Comparison of ENCODE assay signal across 19 mouse cellular contexts in the genomic region with DNA sequence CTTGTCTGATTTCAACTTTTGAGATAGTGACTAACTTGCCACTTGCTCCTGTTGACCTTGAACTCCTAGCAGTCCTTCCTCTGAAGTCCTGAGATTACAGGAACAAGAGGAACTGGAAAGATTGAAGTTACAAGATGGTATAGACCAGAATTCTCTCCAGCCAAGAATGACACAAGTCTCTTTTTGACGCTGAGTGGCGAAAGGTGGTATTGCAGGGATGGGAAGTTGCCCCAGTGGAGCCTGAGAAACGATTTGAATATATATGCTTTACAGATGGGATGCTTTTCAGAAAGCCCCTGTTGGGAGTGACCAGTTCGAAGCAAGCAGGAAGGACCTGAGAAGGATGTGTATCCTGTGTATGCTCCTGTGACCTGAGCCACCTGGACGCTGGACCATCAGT. TPM values are rescaled to one million over a fixed set of nuclear protein-coding genes. Genes with fewer than 3 reads are reported as not detected.
DNase-seq lines count a peak whose midpoint lies in the region; ATAC-seq and TF ChIP-seq lines count a peak whose summit lies in the region.
"Had no signal": no experiment of that assay in that cellular context is flagged by ENCODE, and none has a peak within 500 bp of the region (broad histone marks: within the 10 kb centered on the region; RNA-seq: fewer than 3 reads in every experiment).

No protein-coding gene starts in this region.

- DNase-seq in forebrain, postnatal 0 days: no peak
- DNase-seq in layer of hippocampus, adult 2 months (ENCODE audit: low spot score in 2 of 2): no peak
- DNase-seq in layer of hippocampus, postnatal 36 days: no peak
- DNase-seq in CH12.LX (ENCODE audit: extremely low read depth): peak; percentile 10
- DNase-seq in brain, embryonic 14.5 days (ENCODE audit: low read depth): no peak
- DNase-seq in ovary, postnatal 14 days (ENCODE audit: low spot score): no peak
- DNase-seq in cerebellum, adult 11-12 months: no peak
- DNase-seq: cerebellum, adult 11 months; heart, postnatal 14 days; layer of hippocampus, adult 9-11 months; retina, postnatal 1 day; thymus, postnatal 4 days had no signal

- H3K4me3 ChIP-seq in forebrain, postnatal 0 days (ENCODE audit: low read depth, low read length): no peak overlapping the region
- no peak overlapping the region for H3K4me3 ChIP-seq in forebrain, embryonic 16.5 days (replicated peaks; ENCODE audit: low read length)
- H3K4me3 ChIP-seq in layer of hippocampus, adult 2 months: no peak overlapping the region
- H3K4me3 ChIP-seq in CH12.LX (replicated peaks in 1 of 3; ENCODE audit: low read depth in 2 of 3, low read length in 2 of 3, poor library complexity in 1 of 3): no peak overlapping the region
- H3K4me3 ChIP-seq: forebrain, embryonic 10.5 days; lung, embryonic 15.5 days; neural tube, embryonic 15.5 days had no signal

- TF ChIP-seq POLR2A in CH12.LX (IDR thresholded peaks at IDR 0.05; ENCODE audit: low read depth, low read length): no peak
- no peak for TF ChIP-seq POLR2A in brain, embryonic 14.5 days (IDR thresholded peaks at IDR 0.05; ENCODE audit: borderline replicate concordance, extremely low read depth, insufficient read depth, insufficient read length, poor library complexity, severe bottlenecking)

- TF ChIP-seq EP300 in CH12.LX (IDR thresholded peaks at IDR 0.05; ENCODE audit: low read length): no peak

- in situ Hi-C loops in CH12.LX (cut with MboI; ENCODE audit: low pct_ligation_motif_present, low pct_unique_long_range_greater_than_20kb, low sequenced_read_pairs): no loop called here

- H3K4me2 ChIP-seq in forebrain, postnatal 0 days (ENCODE audit: low read depth): no peak overlapping the region
- H3K4me2 ChIP-seq in forebrain, embryonic 16.5 days (ENCODE audit: low read length): no peak overlapping the region
- no peak overlapping the region for H3K4me2 ChIP-seq in CH12.LX (ENCODE audit: insufficient read depth, low read depth, poor library complexity, severe bottlenecking)
- H3K4me2 ChIP-seq: lung, embryonic 15.5 days; midbrain, embryonic 11.5 days; neural tube, embryonic 15.5 days had no signal

- no peak for ATAC-seq in forebrain, postnatal 0 days
- no peak for ATAC-seq in forebrain, embryonic 16.5 days

- TF ChIP-seq CTCF in forebrain, postnatal 0 days (IDR thresholded peaks at IDR 0.05; ENCODE audit: low read depth): peak; percentile 44; the same call in 1 of the 2 replicates
- TF ChIP-seq CTCF in layer of hippocampus, adult 2 months (conservative IDR thresholded peaks at IDR 0.05): peak; percentile 70
- peak; percentile 25 to 29; a peak in 3 of 4 replicates for TF ChIP-seq CTCF in CH12.LX (conservative IDR thresholded peaks at IDR 0.05 in 1 of 2, IDR thresholded peaks at IDR 0.05 in 1 of 2; ENCODE audit: low read depth in 2 of 2, low read length in 2 of 2)
- TF ChIP-seq CTCF in brain, embryonic 14.5 days (IDR thresholded peaks at IDR 0.05; ENCODE audit: borderline replicate concordance, extremely low read depth, insufficient read depth, insufficient read length): peak; percentile 31; the same call in 1 of the 2 replicates

- H3K27ac ChIP-seq in forebrain, postnatal 0 days (ENCODE audit: low read depth, low read length): no peak overlapping the region
- no peak overlapping the region for H3K27ac ChIP-seq in forebrain, embryonic 16.5 days (ENCODE audit: low read length)
- no peak overlapping the region for H3K27ac ChIP-seq in layer of hippocampus, adult 2 months
- H3K27ac ChIP-seq in CH12.LX (ENCODE audit: insufficient read depth, low read depth): no peak overlapping the region
- H3K27ac ChIP-seq: forebrain, embryonic 10.5 days; lung, embryonic 15.5 days; neural tube, embryonic 15.5 days had no signal

- TF ChIP-seq RAD21 in CH12.LX (IDR thresholded peaks at IDR 0.05; ENCODE audit: low read depth, low read length): no peak; the same call in none of the 2 replicates

- H3K36me3 ChIP-seq in forebrain, postnatal 0 days (ENCODE audit: insufficient read depth): no peaks in the 10 kb centered on the region
- no peaks in the 10 kb centered on the region for H3K36me3 ChIP-seq in forebrain, embryonic 16.5 days (ENCODE audit: control insufficient read depth, insufficient read depth)
- H3K36me3 ChIP-seq in CH12.LX (replicated peaks in 1 of 2; ENCODE audit: control insufficient read depth in 1 of 2, insufficient read depth in 1 of 2, low read length in 1 of 2): no peaks in the 10 kb centered on the region
- H3K36me3 ChIP-seq: forebrain, embryonic 10.5 days; G1E; lung, embryonic 15.5 days; neural tube, embryonic 15.5 days had no signal

- 81% methylated on average over 5 of the region's 5 CpGs for WGBS in forebrain, postnatal 0 days
- 67% methylated on average over 5 of the region's 5 CpGs for WGBS in forebrain, embryonic 16.5 days

- H3K9ac ChIP-seq in forebrain, postnatal 0 days: no peak overlapping the region
- no peak overlapping the region for H3K9ac ChIP-seq in forebrain, embryonic 16.5 days (replicated peaks; ENCODE audit: low read depth, low read length)
- no peak overlapping the region for H3K9ac ChIP-seq in CH12.LX (ENCODE audit: insufficient read depth, low read depth)
- H3K9ac ChIP-seq: lung, embryonic 15.5 days; neural tube, embryonic 15.5 days had no signal

- no peaks in the 10 kb centered on the region for H3K27me3 ChIP-seq in forebrain, postnatal 0 days (ENCODE audit: insufficient read depth, low read length)
- no peaks in the 10 kb centered on the region for H3K27me3 ChIP-seq in forebrain, embryonic 16.5 days (replicated peaks; ENCODE audit: control insufficient read depth, insufficient read depth, low read length)
- H3K27me3 ChIP-seq in CH12.LX (replicated peaks): peaks cover 56% of the 10 kb centered on the region
- H3K27me3 ChIP-seq: lung, embryonic 15.5 days; neural tube, embryonic 15.5 days had no signal

- dilution Hi-C loops in CH12.LX (cut with MboI; ENCODE audit: extremely low pct_ligation_motif_present, extremely low pct_unique_long_range_greater_than_20kb, low sequenced_read_pairs): no loop called here

- no peaks in the 10 kb centered on the region for H3K4me1 ChIP-seq in forebrain, postnatal 0 days (ENCODE audit: insufficient read depth)
- no peaks in the 10 kb centered on the region for H3K4me1 ChIP-seq in forebrain, embryonic 16.5 days (replicated peaks; ENCODE audit: control insufficient read depth, insufficient read depth, low read length)
- no peaks in the 10 kb centered on the region for H3K4me1 ChIP-seq in CH12.LX (ENCODE audit: control insufficient read depth in 1 of 2, insufficient read depth in 2 of 2)
- H3K4me1 ChIP-seq: neural tube, embryonic 15.5 days had no signal

- no peaks in the 10 kb centered on the region for H3K9me3 ChIP-seq in forebrain, postnatal 0 days (ENCODE audit: low read length)
- no peaks in the 10 kb centered on the region for H3K9me3 ChIP-seq in forebrain, embryonic 16.5 days (ENCODE audit: control insufficient read depth, low read length)
- peaks cover 7% of the 10 kb centered on the region for H3K9me3 ChIP-seq in CH12.LX (replicated peaks; ENCODE audit: low read length)
- H3K9me3 ChIP-seq: forebrain, embryonic 10.5 days; lung, embryonic 15.5 days; neural tube, embryonic 15.5 days had no signal

- no peaks in the 10 kb centered on the region for H3K79me2 ChIP-seq in CH12.LX (replicated peaks; ENCODE audit: control insufficient read depth, extremely low read depth, insufficient read depth, poor library complexity, severe bottlenecking)

TF ChIP-seq in CH12.LX, 34 proteins besides CTCF, POLR2A, EP300 and RAD21:
- TF ChIP-seq MAX (IDR thresholded peaks at IDR 0.05; ENCODE audit: low read length): no peak
- TF ChIP-seq POLR2AphosphoS2 (IDR thresholded peaks at IDR 0.05; ENCODE audit: low read depth, low read length): no peak
- TF ChIP-seq ZMIZ1 (IDR thresholded peaks at IDR 0.05; ENCODE audit: low read depth, low read length): no peak
- TF ChIP-seq ZKSCAN1 (IDR thresholded peaks at IDR 0.05; ENCODE audit: borderline replicate concordance, low read depth, low read length): no peak
- no peak for TF ChIP-seq NELFE (IDR thresholded peaks at IDR 0.05; ENCODE audit: low read depth, low read length)
- TF ChIP-seq MEF2A (IDR thresholded peaks at IDR 0.05; ENCODE audit: borderline replicate concordance, low read depth, low read length): no peak
- TF ChIP-seq ZC3H11A (IDR thresholded peaks at IDR 0.05; ENCODE audit: low read depth, low read length): no peak
- no peak for TF ChIP-seq CHD1 (IDR thresholded peaks at IDR 0.05; ENCODE audit: low read depth, low read length)
- TF ChIP-seq MAZ (IDR thresholded peaks at IDR 0.05; ENCODE audit: low read depth, low read length): no peak
- TF ChIP-seq HCFC1 (IDR thresholded peaks at IDR 0.05; ENCODE audit: low read depth, low read length): no peak
- no peak for TF ChIP-seq USF1 (IDR thresholded peaks at IDR 0.05; ENCODE audit: low read depth, low read length)
- TF ChIP-seq JUN (IDR thresholded peaks at IDR 0.05; ENCODE audit: insufficient read depth, low read depth, low read length): no peak
- no peak for TF ChIP-seq GABPA (IDR thresholded peaks at IDR 0.05; ENCODE audit: insufficient replicate concordance, low read depth, low read length)
- TF ChIP-seq MXI1 (IDR thresholded peaks at IDR 0.05; ENCODE audit: low read depth, low read length): no peak
- no peak for TF ChIP-seq BHLHE40 (IDR thresholded peaks at IDR 0.05; ENCODE audit: low read depth, low read length)
- no peak for TF ChIP-seq PAX5 (IDR thresholded peaks at IDR 0.05; ENCODE audit: low read length)
- no peak for TF ChIP-seq CHD2 (IDR thresholded peaks at IDR 0.05; ENCODE audit: low read length)
TF ChIP-seq in CH12.LX: peak in this region for 0.

RNA-seq across cellular contexts. Expression of gene Bfsp1, which starts 54.2 kb away (rescaled TPM):
- total RNA-seq in forebrain, postnatal 0 days (2014; rRNA removed): 2.5 and 3.7 TPM in 2 replicates
- 1.3 and 1.9 TPM in 2 replicates for polyA plus RNA-seq in forebrain, postnatal 0 days (2015; fragmentation: Nextera tagmentation; extraction: Ambion mirVana)
- 0.62 and 1.1 TPM in 2 replicates for polyA plus RNA-seq in forebrain, embryonic 16.5 days (2015; fragmentation: Nextera tagmentation; extraction: Ambion mirVana)
- total RNA-seq in layer of hippocampus, adult 2 months (2021): 1 to 10 TPM in 1 of 2 experiments, under 1 TPM in 1; 0.61 to 1.1 TPM
- total RNA-seq in layer of hippocampus, postnatal 36 days (2021): under 1 TPM; 0.55 to 0.71 TPM
- total RNA-seq in CH12.LX (2012; rRNA removed) (0.13 TPM in 1 of 2 replicates, not detected in the other), CH12.LX (2014; rRNA removed) (0.19 and 0.30 TPM in 2 replicates)
- polyA plus RNA-seq in CH12.LX (2012; ENCODE audit: insufficient read length, low read depth): 0.19 and 0.21 TPM in 2 replicates
- 0.86 and 1.7 TPM in 2 replicates for polyA plus RNA-seq in brain, embryonic 14.5 days (2012; rRNA removed)
- total RNA-seq: common myeloid progenitor, adult 5-6 weeks had no signal
- polyA plus RNA-seq: G1E had no signal
